Mouse (Mus musculus) megakaryocyte, embryonic 14.5 days (primary cell): Measurements from ENCODE around the gene Psmd14.

Experiments
- FLI1 ChIP-seq: IDR thresholded peaks from 2 replicates; pipeline ENCODE4 v1.6.1; 2012; ENCODE audit warnings: low read length, inconsistent platforms, mixed read lengths
- GATA1 ChIP-seq: IDR thresholded peaks from 3 replicates; pipeline ENCODE4 v1.6.1; 2012; ENCODE audit warnings: mixed read lengths, low read length, inconsistent platforms, borderline replicate concordance

DNA sequence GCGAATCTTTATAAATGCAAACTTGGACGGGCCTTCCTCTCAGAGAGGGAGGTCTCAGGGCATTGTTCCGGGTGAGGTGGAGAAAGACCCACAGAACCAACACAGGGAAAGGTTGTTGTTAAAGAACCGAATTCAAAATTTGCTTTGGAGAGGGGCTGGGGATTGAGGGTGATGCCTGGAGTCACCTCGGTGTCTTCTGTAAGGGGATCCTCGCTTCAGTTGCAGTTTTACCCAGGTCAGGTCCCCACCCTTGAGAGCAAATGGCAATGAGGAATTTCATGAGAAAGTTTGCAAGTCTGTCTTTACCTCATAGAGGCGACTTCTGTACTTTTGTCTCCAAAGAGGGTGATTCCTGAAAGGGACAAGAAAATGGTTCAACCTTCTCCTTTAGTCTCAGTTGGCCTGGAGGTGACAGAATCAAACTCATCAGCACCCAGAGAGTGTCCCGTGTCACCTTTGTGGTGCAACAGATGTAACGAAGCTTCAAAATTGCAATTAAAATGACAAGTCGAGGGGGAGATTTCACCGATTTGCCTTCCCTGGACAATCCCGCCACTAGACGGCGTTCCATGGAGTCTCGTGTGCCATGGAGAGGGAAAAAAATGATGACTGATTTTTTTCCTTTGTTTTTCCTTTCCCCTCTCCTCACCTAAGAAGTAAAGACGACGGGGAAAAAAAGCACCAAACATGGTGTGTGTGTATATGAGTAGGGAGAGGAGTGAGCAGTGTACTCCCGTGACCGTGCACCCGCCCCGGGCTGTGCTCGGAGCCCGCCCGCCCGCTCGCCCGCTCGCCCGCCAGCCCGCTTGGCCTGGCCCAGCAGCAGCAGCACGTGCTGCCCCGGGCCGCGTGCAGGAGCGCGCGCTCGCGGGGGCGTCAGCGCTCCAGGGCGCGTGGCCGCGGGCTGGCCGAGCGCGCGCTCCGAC, 103.3 kb downstream of the Psmd14 start:
- TF ChIP-seq GATA1, result no peak
- no peak for TF ChIP-seq FLI1
